Mouse (Mus musculus): ENCODE measurements around the gene Hbs1l. TPM values are rescaled to one million over a fixed set of nuclear protein-coding genes. Genes with fewer than 3 reads are reported as not detected.

The Hbs1l gene
- 27.4 and 30.0 TPM in 2 replicates for polyA plus RNA-seq (2012; ENCODE audit: insufficient read depth, insufficient read length, missing spikeins)

DNA sequence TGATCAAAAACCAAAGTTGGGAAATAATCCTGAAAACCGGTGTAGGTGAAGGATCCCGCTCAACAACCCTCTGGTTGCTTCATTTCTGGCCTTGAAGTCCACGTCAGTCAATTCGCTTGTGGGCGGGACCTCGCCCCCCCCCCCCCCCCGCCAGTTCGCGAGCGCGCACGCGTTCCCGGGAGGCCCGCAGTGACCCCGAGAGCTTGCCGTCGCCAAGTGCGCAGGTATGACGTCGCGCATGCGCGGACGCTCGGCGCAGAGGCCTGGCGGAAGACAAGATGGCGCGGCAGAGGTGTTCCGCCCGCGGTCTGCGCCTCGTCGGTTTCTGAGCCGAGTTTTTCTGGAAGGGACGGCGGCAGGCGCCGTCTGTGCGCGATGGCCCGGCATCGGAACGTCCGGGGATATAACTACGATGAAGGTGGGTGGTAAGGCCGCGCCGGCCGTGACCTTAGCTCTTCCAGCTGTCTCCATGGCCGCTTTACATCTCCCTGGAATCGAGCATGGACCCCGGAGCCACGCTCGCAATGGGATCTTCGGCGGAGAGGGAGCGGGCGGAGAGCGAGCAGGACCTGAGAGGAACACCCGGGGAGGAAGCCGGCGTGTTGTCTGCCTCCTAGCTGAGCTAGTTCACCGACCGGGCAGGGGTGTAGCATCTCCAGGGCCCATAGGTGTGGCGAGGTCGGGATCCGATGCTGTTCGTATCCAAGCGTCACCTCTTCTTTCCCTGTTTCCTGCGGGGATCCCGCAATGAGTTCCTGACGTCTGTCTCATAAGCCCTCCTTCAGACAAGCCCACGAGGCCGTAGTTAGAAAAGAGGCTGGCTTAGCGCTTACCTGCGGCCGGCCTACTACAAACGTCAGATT is at the start of gene Hbs1l:
Hbs1l (plus strand) TSS at position 221 of the 863 bp plus-strand sequence.
- TF ChIP-seq POLR2A (IDR thresholded peaks at IDR 0.05; ENCODE audit: borderline replicate concordance, low read depth, low read length), result no peak
- no peak for TF ChIP-seq CTCF (IDR thresholded peaks at IDR 0.05; ENCODE audit: low read depth, low read length)
- peak within 1 kb of the TSS; percentile 34; the same call in 1 of the 2 replicates for H3K27ac ChIP-seq (ENCODE audit: insufficient read depth, low read depth, low read length)
- peak within 1 kb of the TSS; percentile 100 for H3K4me3 ChIP-seq (ENCODE audit: insufficient read depth, low read length)
- peaks cover 7% of the 10 kb centered on the region; the same call in 1 of the 2 replicates for H3K4me1 ChIP-seq (ENCODE audit: control insufficient read depth, insufficient read depth, low read length)

- H3K4me1 ChIP-seq (ENCODE audit: control insufficient read depth, insufficient read depth, low read length), result 0 out of 2 replicates have a peak, but pooled peaks cover 2% of the 10 kb centered on the region
- no peak overlapping the region for H3K4me3 ChIP-seq (ENCODE audit: insufficient read depth, low read length)
- no peak overlapping the region for H3K27ac ChIP-seq (ENCODE audit: insufficient read depth, low read depth, low read length)
- TF ChIP-seq POLR2A (IDR thresholded peaks at IDR 0.05; ENCODE audit: borderline replicate concordance, low read depth, low read length) (no peak), CTCF (IDR thresholded peaks at IDR 0.05; ENCODE audit: low read depth, low read length) (no peak)
Measured at GRCm38 (mm10) chr10:21248556-21248955, 47.2 kb upstream of the Hbs1l start.

DNA sequence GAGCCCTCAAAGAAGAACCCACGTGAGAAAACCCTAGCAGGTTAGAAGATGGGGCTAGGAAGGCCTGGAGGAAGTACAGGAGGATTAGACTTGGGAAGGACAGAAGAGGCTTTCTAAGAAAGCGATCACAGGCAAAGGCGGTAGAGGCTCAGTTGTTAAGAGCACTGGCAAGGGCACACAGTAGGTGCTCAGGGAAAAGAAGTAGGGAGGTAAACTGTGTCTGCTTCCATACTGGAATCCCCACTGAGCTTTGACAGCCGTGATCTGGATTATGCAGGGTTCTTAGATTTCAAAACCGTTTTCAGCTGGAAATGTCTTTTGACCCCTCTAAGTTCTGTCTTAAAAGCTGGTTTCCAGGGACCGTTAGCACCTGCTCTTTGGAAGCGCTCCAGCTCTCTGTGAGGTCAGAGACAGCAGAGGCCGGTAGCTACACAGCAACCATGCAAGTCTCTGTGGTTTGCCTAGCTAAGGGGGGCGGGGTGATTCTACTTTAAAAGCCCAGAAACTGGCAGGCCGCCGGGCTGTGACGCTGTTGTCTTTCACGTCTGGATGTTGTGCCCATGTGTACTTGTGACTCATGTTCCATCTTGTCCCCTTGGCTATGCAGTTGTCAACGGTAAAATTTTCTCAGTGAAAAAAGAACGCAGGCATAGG is 43.8 kb upstream of the Hbs1l start:
- peaks cover 8% of the 10 kb centered on the region for H3K4me1 ChIP-seq (ENCODE audit: control insufficient read depth, insufficient read depth, low read length)
- no peak overlapping the region for H3K27ac ChIP-seq (ENCODE audit: insufficient read depth, low read depth, low read length)
- TF ChIP-seq POLR2A (IDR thresholded peaks at IDR 0.05; ENCODE audit: borderline replicate concordance, low read depth, low read length), result no peak
- TF ChIP-seq CTCF (IDR thresholded peaks at IDR 0.05; ENCODE audit: low read depth, low read length), result no peak
- no peak overlapping the region for H3K4me3 ChIP-seq (ENCODE audit: insufficient read depth, low read length)

GRCm38 (mm10) chr10:21252800-21253199 is 43.0 kb upstream of the Hbs1l start:
- peaks cover 8% of the 10 kb centered on the region for H3K4me1 ChIP-seq (ENCODE audit: control insufficient read depth, insufficient read depth, low read length)
- H3K27ac ChIP-seq (ENCODE audit: insufficient read depth, low read depth, low read length), result no peak overlapping the region

DNA sequence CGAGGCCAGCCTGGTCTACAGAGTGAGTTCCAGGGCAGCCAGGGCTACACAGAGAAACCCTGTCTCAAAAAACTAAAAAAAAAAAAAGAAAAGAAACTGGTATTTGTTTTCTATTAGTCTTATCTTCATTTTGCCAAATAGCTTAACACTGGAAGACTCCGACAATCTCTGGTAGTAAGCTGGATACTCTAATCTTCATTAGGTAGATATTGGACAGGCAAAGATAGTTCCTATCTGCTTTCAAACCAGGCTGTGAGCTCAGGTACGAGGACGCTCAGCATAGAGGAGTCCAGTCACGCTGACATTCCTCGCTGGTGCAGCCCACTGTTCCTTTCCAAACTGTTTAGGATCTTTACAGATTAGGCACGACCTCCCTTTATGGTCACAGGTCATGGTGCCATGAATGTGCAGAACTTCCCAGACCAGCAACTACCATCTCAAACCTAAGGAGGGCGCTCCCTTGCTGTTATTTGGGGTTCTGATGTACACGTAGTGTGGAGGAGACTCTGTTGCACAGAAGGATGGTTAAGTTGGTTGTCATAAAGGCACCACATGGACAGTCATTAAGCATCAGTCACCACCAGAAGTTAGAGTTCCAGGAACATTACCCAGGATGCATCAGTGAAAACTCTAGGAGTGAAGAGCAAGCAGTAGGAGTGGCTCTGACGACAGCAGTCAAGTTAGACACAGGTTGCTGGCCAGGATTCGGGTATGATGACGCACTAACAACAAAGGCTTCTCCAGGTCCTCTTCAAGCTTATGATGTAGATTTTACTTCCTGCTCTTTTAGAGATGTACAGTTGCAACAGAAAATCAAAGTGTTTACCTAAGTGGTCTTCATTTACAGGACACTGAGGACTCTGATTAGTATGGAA is 41.3 kb upstream of the Hbs1l start:
- Histone ChIP-seq H3K27ac (ENCODE audit: insufficient read depth, low read depth, low read length) (no peak overlapping the region), H3K4me3 (ENCODE audit: insufficient read depth, low read length) (no peak overlapping the region), H3K4me1 (ENCODE audit: control insufficient read depth, insufficient read depth, low read length) (peaks cover 8% of the 10 kb centered on the region)
- TF ChIP-seq CTCF (IDR thresholded peaks at IDR 0.05; ENCODE audit: low read depth, low read length) (no peak), POLR2A (IDR thresholded peaks at IDR 0.05; ENCODE audit: borderline replicate concordance, low read depth, low read length) (no peak)

More at GRCm38 (mm10) chr10:21252800-21253199, 43.0 kb upstream of the Hbs1l start:
- no peak overlapping the region for H3K4me3 ChIP-seq (ENCODE audit: insufficient read depth, low read length)
- no peak for TF ChIP-seq POLR2A (IDR thresholded peaks at IDR 0.05; ENCODE audit: borderline replicate concordance, low read depth, low read length)
- TF ChIP-seq CTCF (IDR thresholded peaks at IDR 0.05; ENCODE audit: low read depth, low read length), result no peak

DNA sequence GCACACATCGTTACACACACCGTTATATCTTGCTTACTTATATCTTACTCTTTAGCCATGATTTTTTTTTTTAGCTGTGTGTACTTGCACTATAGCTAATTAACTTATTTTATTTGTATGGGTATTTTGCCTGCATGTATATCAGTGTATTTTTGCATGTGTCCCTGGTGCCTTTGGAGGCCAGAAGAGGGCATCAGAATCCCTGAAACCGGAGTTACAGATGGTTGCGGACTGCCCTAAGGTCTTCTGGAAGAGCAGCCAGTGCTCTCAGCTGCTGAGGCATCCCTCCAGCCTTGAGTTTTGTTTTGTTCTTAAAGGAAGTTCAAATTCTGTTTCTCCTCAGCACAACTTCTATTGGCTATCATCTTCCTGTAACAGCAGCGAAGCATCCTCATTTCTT is 38.5 kb upstream of the Hbs1l start:
- TF ChIP-seq POLR2A (IDR thresholded peaks at IDR 0.05; ENCODE audit: borderline replicate concordance, low read depth, low read length), result no peak
- TF ChIP-seq CTCF (IDR thresholded peaks at IDR 0.05; ENCODE audit: low read depth, low read length), result no peak
- Histone ChIP-seq H3K4me1 (ENCODE audit: control insufficient read depth, insufficient read depth, low read length) (peaks cover 8% of the 10 kb centered on the region), H3K4me3 (ENCODE audit: insufficient read depth, low read length) (no peak overlapping the region), H3K27ac (ENCODE audit: insufficient read depth, low read depth, low read length) (no peak overlapping the region)

DNA sequence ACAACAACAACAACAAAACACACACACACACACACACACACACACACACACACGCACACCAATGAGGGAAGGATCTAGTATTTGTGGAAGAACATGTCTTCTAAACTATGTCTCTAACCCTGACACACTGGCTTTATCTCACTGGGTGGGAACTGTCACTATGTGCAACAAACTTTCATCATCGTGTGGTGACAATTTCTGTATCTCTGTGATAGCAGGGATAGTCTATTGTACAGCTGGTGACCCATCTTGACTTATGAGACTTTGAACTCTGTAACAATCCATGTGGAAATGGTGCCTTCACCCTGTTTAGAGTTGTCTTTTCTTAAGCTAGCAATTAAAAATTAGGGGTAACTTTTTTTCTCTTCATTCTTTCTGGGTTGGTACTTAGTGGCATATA is 36.1 kb upstream of the Hbs1l start:
- TF ChIP-seq POLR2A (IDR thresholded peaks at IDR 0.05; ENCODE audit: borderline replicate concordance, low read depth, low read length) (no peak), CTCF (IDR thresholded peaks at IDR 0.05; ENCODE audit: low read depth, low read length) (no peak)
- peaks cover 8% of the 10 kb centered on the region for H3K4me1 ChIP-seq (ENCODE audit: control insufficient read depth, insufficient read depth, low read length)
- no peak overlapping the region for H3K27ac ChIP-seq (ENCODE audit: insufficient read depth, low read depth, low read length)
- H3K4me3 ChIP-seq (ENCODE audit: insufficient read depth, low read length), result no peak overlapping the region

DNA sequence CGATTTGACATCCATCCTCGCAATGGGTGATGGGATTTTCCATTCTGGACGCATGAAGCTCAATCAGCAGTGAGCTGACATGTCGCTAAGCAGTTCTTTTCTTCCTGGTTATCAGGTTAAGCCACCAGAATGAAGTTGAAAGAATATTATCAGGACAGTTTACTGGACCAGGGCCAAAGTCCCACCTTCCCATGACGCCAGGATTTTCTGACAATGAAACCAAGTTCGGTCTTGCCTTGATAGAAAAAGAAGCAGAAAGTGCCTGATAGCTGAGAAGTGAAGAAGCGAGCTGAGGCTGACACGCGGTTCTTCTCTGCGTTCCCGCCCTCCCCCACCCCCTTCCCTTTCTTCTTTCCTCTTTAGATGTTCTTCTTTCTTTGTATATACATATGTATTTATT is 30.6 kb upstream of the Hbs1l start:
- Histone ChIP-seq H3K27ac (ENCODE audit: insufficient read depth, low read depth, low read length) (no peak overlapping the region), H3K4me1 (ENCODE audit: control insufficient read depth, insufficient read depth, low read length) (no peaks in the 10 kb centered on the region)
- no peak for TF ChIP-seq CTCF (IDR thresholded peaks at IDR 0.05; ENCODE audit: low read depth, low read length)
- no peak for TF ChIP-seq POLR2A (IDR thresholded peaks at IDR 0.05; ENCODE audit: borderline replicate concordance, low read depth, low read length)

GRCm38 (mm10) chr10:21267452-21267851 is 28.3 kb upstream of the Hbs1l start:
- Histone ChIP-seq H3K4me3 (ENCODE audit: insufficient read depth, low read length) (no peak overlapping the region), H3K4me1 (ENCODE audit: control insufficient read depth, insufficient read depth, low read length) (no peaks in the 10 kb centered on the region), H3K27ac (ENCODE audit: insufficient read depth, low read depth, low read length) (no peak overlapping the region)
- TF ChIP-seq POLR2A (IDR thresholded peaks at IDR 0.05; ENCODE audit: borderline replicate concordance, low read depth, low read length), result no peak
- no peak for TF ChIP-seq CTCF (IDR thresholded peaks at IDR 0.05; ENCODE audit: low read depth, low read length)

More for the DNA sequence above, 30.6 kb upstream of the Hbs1l start:
- H3K4me3 ChIP-seq (ENCODE audit: insufficient read depth, low read length), result no peak overlapping the region

All from bone marrow macrophage, adult 2 months (primary cell).